Mouse (Mus musculus): ENCODE data around the gene Elac2.

Gene Elac2

GRCm38 (mm10) chr11:64978720-64979488, at the start of gene Elac2:
Elac2 (plus strand) TSS chr11:64979038.
- DNase-seq (ENCODE audit: low spot score): peak; percentile 97

GRCm38 (mm10) chr11:64929130-64929529, 49.7 kb upstream of the Elac2 start:
- no peak for DNase-seq (ENCODE audit: low spot score)

- no peak for DNase-seq (ENCODE audit: low spot score)
These were observed 47.6 kb upstream of the Elac2 start for GRCm38 (mm10) chr11:64931060-64931770.

GRCm38 (mm10) chr11:64937226-64937625, 41.6 kb upstream of the Elac2 start:
- no peak for DNase-seq (ENCODE audit: low spot score)

- no peak for DNase-seq (ENCODE audit: low spot score)
These were observed 37.6 kb upstream of the Elac2 start for GRCm38 (mm10) chr11:64941193-64941592.

- no peak for DNase-seq (ENCODE audit: low spot score)
These were observed 29.1 kb upstream of the Elac2 start for GRCm38 (mm10) chr11:64949782-64950181.

- no peak for DNase-seq (ENCODE audit: low spot score)
These were observed 21.7 kb upstream of the Elac2 start for GRCm38 (mm10) chr11:64956962-64957729.

GRCm38 (mm10) chr11:64962629-64963028, 16.2 kb upstream of the Elac2 start:
- DNase-seq (ENCODE audit: low spot score): no peak

- peak; percentile 78 for DNase-seq (ENCODE audit: low spot score)
These were observed 10.3 kb upstream of the Elac2 start for GRCm38 (mm10) chr11:64968507-64968906.

- no peak for DNase-seq (ENCODE audit: low spot score)
These were observed 9.9 kb upstream of the Elac2 start for GRCm38 (mm10) chr11:64968939-64969342.

- DNase-seq (ENCODE audit: low spot score): no peak
These were observed 7.3 kb upstream of the Elac2 start for GRCm38 (mm10) chr11:64971471-64971988.

- no peak for DNase-seq (ENCODE audit: low spot score)
These were observed 6.4 kb upstream of the Elac2 start for GRCm38 (mm10) chr11:64972418-64972817.

- DNase-seq (ENCODE audit: low spot score): no peak
These were observed 629 bp downstream of the Elac2 start for GRCm38 (mm10) chr11:64979489-64979845.

GRCm38 (mm10) chr11:64988556-64988955, 9.7 kb downstream of the Elac2 start:
- DNase-seq (ENCODE audit: low spot score): no peak

GRCm38 (mm10) chr11:64998439-64998838, 19.6 kb downstream of the Elac2 start:
- DNase-seq (ENCODE audit: low spot score): no peak

GRCm38 (mm10) chr11:64999685-65000084, 20.8 kb downstream of the Elac2 start:
- DNase-seq (ENCODE audit: low spot score): no peak

GRCm38 (mm10) chr11:65001729-65002128, 22.9 kb downstream of the Elac2 start:
- DNase-seq (ENCODE audit: low spot score): no peak

- no peak for DNase-seq (ENCODE audit: low spot score)
These were observed 24.8 kb downstream of the Elac2 start for GRCm38 (mm10) chr11:65003611-65004010.

- no peak for DNase-seq (ENCODE audit: low spot score)
These were observed 26.0 kb downstream of the Elac2 start for GRCm38 (mm10) chr11:65004836-65005235.

- no peak for DNase-seq (ENCODE audit: low spot score)
These were observed 27.2 kb downstream of the Elac2 start for GRCm38 (mm10) chr11:65006047-65006446.

GRCm38 (mm10) chr11:65013906-65014305, 35.1 kb downstream of the Elac2 start:
- no peak for DNase-seq (ENCODE audit: low spot score)

GRCm38 (mm10) chr11:65016754-65017153, 37.9 kb downstream of the Elac2 start:
- no peak for DNase-seq (ENCODE audit: low spot score)

- DNase-seq (ENCODE audit: low spot score): no peak
These were observed 41.9 kb downstream of the Elac2 start for GRCm38 (mm10) chr11:65020744-65021143.
